Mouse (Mus musculus) lung, postnatal 0 days (tissue): Measurements from ENCODE around the gene E4f1.

Source experiments
- CTCF ChIP-seq: IDR thresholded peaks from 2 replicates; pipeline ENCODE4 v1.5.1; 2016; ENCODE audit warnings: antibody characterized with exemption, mild to moderate bottlenecking
- EP300 ChIP-seq: IDR thresholded peaks from 2 replicates; pipeline ENCODE4 v1.6.1; 2016; ENCODE audit warnings: antibody characterized with exemption, mild to moderate bottlenecking, control low read depth

DNA sequence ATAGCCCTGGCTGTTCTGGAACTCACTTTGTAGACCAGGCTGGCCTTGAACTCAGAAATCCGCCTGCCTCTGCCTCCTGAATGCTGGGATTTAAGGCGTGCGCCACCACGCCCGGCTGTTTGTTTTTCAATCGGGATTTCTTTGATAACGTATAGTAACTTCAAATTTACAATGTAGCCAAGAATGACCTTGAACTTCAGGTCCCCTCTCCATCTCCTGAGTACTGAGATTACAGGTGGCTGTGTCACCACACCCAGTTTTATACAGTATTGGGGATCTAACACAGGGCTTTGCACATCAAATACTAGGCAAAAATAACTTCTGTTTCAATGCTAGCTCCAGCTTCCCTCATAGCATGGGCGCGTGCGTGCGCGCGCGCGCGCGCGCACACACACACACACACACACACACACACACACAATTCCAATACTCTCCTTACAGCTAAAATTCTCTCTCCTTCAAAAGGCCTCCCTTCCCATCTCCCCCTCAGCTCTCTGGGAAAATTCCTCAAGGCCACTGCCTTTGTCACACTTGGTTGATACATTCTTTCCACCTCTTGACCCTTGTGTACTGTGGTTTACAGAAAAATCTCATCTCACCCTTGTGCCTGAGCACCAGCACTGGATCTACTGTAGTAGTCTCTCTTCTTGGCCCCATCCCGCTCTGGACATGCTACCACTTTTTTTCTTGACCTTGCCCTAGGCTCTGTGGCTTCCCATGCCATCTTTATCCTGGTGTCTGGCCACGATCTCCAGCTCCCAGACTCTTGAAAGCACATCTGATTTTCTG, 11.1 kb upstream of the E4f1 start:
- no peak for TF ChIP-seq CTCF
- no peak for TF ChIP-seq EP300
